In the genomic region with DNA sequence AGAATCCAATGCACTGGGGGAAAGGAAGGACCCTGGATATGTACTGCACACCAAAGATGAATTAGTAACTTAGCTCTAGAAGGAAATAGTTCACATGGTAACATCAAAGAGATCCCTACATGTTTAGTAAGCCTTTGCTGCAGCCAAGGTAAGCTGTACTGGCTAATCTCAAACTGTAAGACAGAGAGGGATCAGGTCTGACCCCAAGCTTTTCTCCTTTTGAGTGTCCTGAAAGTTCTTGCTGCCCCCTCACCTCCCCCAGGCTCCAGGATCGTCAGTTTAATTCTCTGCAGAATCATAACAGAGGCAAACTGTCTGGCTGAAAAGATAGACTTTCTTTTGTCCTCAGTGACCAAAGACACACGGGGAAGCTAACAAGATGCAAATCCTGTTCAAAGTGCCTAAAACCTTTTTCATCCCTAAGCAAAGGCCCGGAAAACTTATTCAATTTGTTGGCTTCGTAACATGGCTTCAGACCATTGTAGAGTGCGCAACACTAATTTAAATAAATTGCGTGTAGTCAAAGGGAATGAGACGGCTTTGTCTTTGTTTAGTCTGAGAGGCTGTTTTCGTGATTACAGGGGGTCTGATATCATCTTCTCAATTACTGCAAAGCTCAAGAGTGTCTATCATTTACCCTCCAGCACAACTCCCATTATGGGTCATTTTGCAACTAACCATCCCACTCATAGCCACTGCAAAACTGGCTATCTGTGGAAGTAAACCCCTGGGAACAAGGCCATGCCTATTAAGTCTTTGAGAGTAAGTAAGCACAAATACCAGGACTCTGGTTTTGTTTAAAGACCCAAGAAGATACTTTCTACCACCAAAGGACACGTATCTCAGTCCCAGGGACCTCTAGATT, we compare ENCODE assay signal across 16 mouse cellular contexts. TPM values are rescaled to one million over a fixed set of nuclear protein-coding genes. Genes with fewer than 3 reads are reported as not detected.
DNase-seq lines count a peak whose midpoint lies in the region; ATAC-seq and TF ChIP-seq lines count a peak whose summit lies in the region.
"Had no signal": no experiment of that assay in that cellular context is flagged by ENCODE, and none has a peak within 500 bp of the region (broad histone marks: within the 10 kb centered on the region; RNA-seq: fewer than 3 reads in every experiment).

No protein-coding gene starts in this region.

- peaks cover 60% of the 10 kb centered on the region for H3K4me1 ChIP-seq in forebrain, embryonic 16.5 days (replicated peaks; ENCODE audit: control insufficient read depth, insufficient read depth, low read length)
- peaks cover 41% of the 10 kb centered on the region for H3K4me1 ChIP-seq in midbrain, embryonic 12.5 days
- peaks cover 4% of the 10 kb centered on the region for H3K4me1 ChIP-seq in olfactory bulb, adult 2 months (ENCODE audit: control insufficient read depth, insufficient read depth, low read length)

- TF ChIP-seq CTCF in layer of hippocampus, adult 2 months (conservative IDR thresholded peaks at IDR 0.05): no peak
- no peak for TF ChIP-seq CTCF in olfactory bulb, adult 2 months (IDR thresholded peaks at IDR 0.05; ENCODE audit: insufficient read depth, low read depth, low read length)

- H3K27ac ChIP-seq in layer of hippocampus, adult 2 months: peak overlapping the region; percentile 90
- H3K27ac ChIP-seq in forebrain, embryonic 16.5 days (ENCODE audit: low read length): peak overlapping the region; percentile 94
- peak overlapping the region; percentile 73 for H3K27ac ChIP-seq in midbrain, embryonic 12.5 days (replicated peaks)
- peak overlapping the region; percentile 10; the same call in 1 of the 2 replicates for H3K27ac ChIP-seq in olfactory bulb, adult 2 months (ENCODE audit: insufficient read depth, low read depth, low read length)

- no peaks in the 10 kb centered on the region for H3K27me3 ChIP-seq in forebrain, embryonic 16.5 days (replicated peaks; ENCODE audit: control insufficient read depth, insufficient read depth, low read length)
- 0 out of 2 replicates have a peak, but pooled peaks cover 3% of the 10 kb centered on the region for H3K27me3 ChIP-seq in midbrain, embryonic 12.5 days
- H3K27me3 ChIP-seq: embryonic facial prominence, embryonic 13.5 days had no signal

- peak overlapping the region; percentile 12; the same call in 1 of the 2 replicates for H3K4me3 ChIP-seq in layer of hippocampus, adult 2 months
- no peak overlapping the region for H3K4me3 ChIP-seq in forebrain, embryonic 16.5 days (replicated peaks; ENCODE audit: low read length)
- H3K4me3 ChIP-seq in midbrain, embryonic 12.5 days: no peak overlapping the region
- H3K4me3 ChIP-seq in olfactory bulb, adult 2 months (ENCODE audit: insufficient read depth, low read depth, low read length): no peak overlapping the region
- H3K4me3 ChIP-seq: embryonic facial prominence, embryonic 13.5 days had no signal

- peak overlapping the region; percentile 27; the same call in 1 of the 2 replicates for H3K9ac ChIP-seq in forebrain, embryonic 16.5 days (replicated peaks; ENCODE audit: low read depth, low read length)
- H3K9ac ChIP-seq in midbrain, embryonic 12.5 days (replicated peaks): no peak overlapping the region
- H3K9ac ChIP-seq: embryonic facial prominence, embryonic 13.5 days; lung, embryonic 14.5 days had no signal

- no peak for DNase-seq in layer of hippocampus, adult 2 months (ENCODE audit: low spot score in 2 of 2)
- DNase-seq in layer of hippocampus, adult 9-11 months: no peak
- no peak for DNase-seq in kidney, adult 8-10 months
- DNase-seq in B cell, adult 2 months: no peak
- DNase-seq in adrenal gland, adult (ENCODE audit: inconsistent age in 2 of 2, low spot score in 1 of 2): no peak
- DNase-seq: adrenal gland, postnatal 36 days; cerebellum, postnatal 36 days; kidney, adult 2 months; kidney, postnatal 4 days; lung, embryonic 14.5 days; right cerebral cortex, adult 18-20 months had no signal

- H3K4me2 ChIP-seq in forebrain, embryonic 16.5 days (ENCODE audit: low read length): peak overlapping the region; percentile 14; the same call in 1 of the 2 replicates
- peak overlapping the region; percentile 19 for H3K4me2 ChIP-seq in midbrain, embryonic 12.5 days (replicated peaks)
- H3K4me2 ChIP-seq: embryonic facial prominence, embryonic 13.5 days; lung, embryonic 14.5 days had no signal

- peaks cover 2% of the 10 kb centered on the region; the same call in 1 of the 2 replicates for H3K36me3 ChIP-seq in forebrain, embryonic 16.5 days (ENCODE audit: control insufficient read depth, insufficient read depth)
- no peaks in the 10 kb centered on the region; the same call in 1 of the 2 replicates for H3K36me3 ChIP-seq in midbrain, embryonic 12.5 days
- H3K36me3 ChIP-seq: embryonic facial prominence, embryonic 13.5 days had no signal

- no peaks in the 10 kb centered on the region for H3K9me3 ChIP-seq in forebrain, embryonic 16.5 days (ENCODE audit: control insufficient read depth, low read length)
- H3K9me3 ChIP-seq in midbrain, embryonic 12.5 days: no peaks in the 10 kb centered on the region
- H3K9me3 ChIP-seq: embryonic facial prominence, embryonic 13.5 days had no signal

- WGBS in forebrain, embryonic 16.5 days: 6% methylated on average over 9 of the region's 9 CpGs
- 19% methylated on average over 9 of the region's 9 CpGs for WGBS in midbrain, embryonic 12.5 days
- 54% methylated on average over 9 of the region's 9 CpGs for WGBS in olfactory bulb, adult 2 months

- ATAC-seq in forebrain, embryonic 16.5 days: peak; percentile 4; the same call in 1 of the 2 replicates
- ATAC-seq in midbrain, embryonic 12.5 days (ENCODE audit: low FRiP score, low read depth): peak; percentile 50

- no peak for TF ChIP-seq POLR2A in olfactory bulb, adult 2 months (IDR thresholded peaks at IDR 0.05; ENCODE audit: insufficient read depth, low read depth, low read length)

RNA-seq across cellular contexts. Expression of gene Trim2, which starts 52.8 kb away (rescaled TPM):
- 100 to 1,000 TPM; 409 to 447 TPM for total RNA-seq in layer of hippocampus, adult 2 months (2021)
- polyA plus RNA-seq in forebrain, embryonic 16.5 days (2015; fragmentation: Nextera tagmentation; extraction: Ambion mirVana): 195 and 201 TPM in 2 replicates
- 176 and 184 TPM in 2 replicates for polyA plus RNA-seq in midbrain, embryonic 12.5 days (2016; fragmentation: Nextera tagmentation; extraction: Ambion mirVana)
- polyA plus RNA-seq in olfactory bulb, adult 2 months (2012; ENCODE audit: insufficient read depth, insufficient read length, low replicate concordance, missing spikeins): 128 TPM in 1 of 2 replicates, not detected in the other
- total RNA-seq: granulocyte monocyte progenitor cell, adult 5-6 weeks had no signal

Comparison
In these comparisons a context has a peak if more than half of its experiments do, and no peak if none do; other contexts are left out.
1. H3K27ac ChIP-seq: peak in every context shown above with its lines; median percentile 94 in forebrain, embryonic 16.5 days; 90 in layer of hippocampus, adult 2 months; 73 in midbrain, embryonic 12.5 days; 10 in olfactory bulb, adult 2 months.